Mouse (Mus musculus) lung, embryonic 16.5 days (tissue): ENCODE results near the gene Appl2. TPM values are rescaled to one million over a fixed set of nuclear protein-coding genes. Genes with fewer than 3 reads are reported as not detected.

Source experiments
- ATAC-seq: fragments of 200-750 bp; cut with Nextera tagmentation; 2 replicates; pipeline ENCODE4 v1.8.0; 2017; ENCODE audit warnings: low read depth, mild to moderate bottlenecking, moderate library complexity
- H3K27ac ChIP-seq: fragments of 300-500 bp; sonication (generic); 2 replicates; pipeline ENCODE4 v1.5.1; 2014; ENCODE audit warnings: mild to moderate bottlenecking, control low read depth, low read length
- H3K27me3 ChIP-seq: fragments of 300-500 bp; sonication (generic); 2 replicates; pipeline ENCODE4 v1.6.1; 2014; ENCODE audit warnings: low read depth, low read length, mixed read lengths; ENCODE audit not compliant: control insufficient read depth, insufficient read depth
- H3K36me3 ChIP-seq: fragments of 300-500 bp; sonication (generic); 2 replicates; pipeline ENCODE4 v1.6.1; 2014; ENCODE audit warnings: low read length; ENCODE audit not compliant: control insufficient read depth, insufficient read depth
- H3K4me1 ChIP-seq: fragments of 300-500 bp; sonication (generic); replicated peaks from 2 replicates; pipeline ENCODE4 v1.6.1; 2014; ENCODE audit warnings: low read length, mixed read lengths; ENCODE audit not compliant: control insufficient read depth, insufficient read depth
- H3K4me2 ChIP-seq: fragments of 300-500 bp; sonication (generic); 2 replicates; pipeline ENCODE4 v1.6.1; 2014; ENCODE audit warnings: low read depth, low read length, control low read depth
- H3K4me3 ChIP-seq: fragments of 300-500 bp; sonication (generic); 2 replicates; pipeline ENCODE4 v1.5.1; 2014; ENCODE audit warnings: mild to moderate bottlenecking, low read length, control low read depth
- H3K9ac ChIP-seq: fragments of 300-500 bp; sonication (generic); 2 replicates; pipeline ENCODE4 v1.6.1; 2014; ENCODE audit warnings: low read length, control low read depth
- H3K9me3 ChIP-seq: fragments of 300-500 bp; sonication (generic); 2 replicates; pipeline ENCODE4 v1.6.1; 2016; ENCODE audit warnings: low read length; ENCODE audit not compliant: control insufficient read depth
- WGBS: fragments of 180-500 bp; shearing (Covaris S2); extraction: QIAGEN DNeasy Blood & Tissue Kit; methylation state at CpG from one replicate; pipeline ENCODE4 v1.1.7; 2014; 5-methylcytosine and 5-hydroxymethylcytosine counted together
- polyA plus RNA-seq: library from polyadenylated mRNA; unstranded; fragments of >200 nt; fragmentation: Nextera tagmentation; extraction: Ambion mirVana; gene quantifications from 2 replicates; pipeline ENCODE4 v1.2.1, GENCODE M21; 2015

The Appl2 gene
- polyA plus RNA-seq = 53.8 and 55.6 TPM in 2 replicates

- Histone ChIP-seq H3K27ac (peak within 1 kb of the TSS; percentile 89), H3K36me3 (no peaks in the 10 kb centered on the region), H3K4me2 (peak within 1 kb of the TSS; percentile 66), H3K27me3 (no peaks in the 10 kb centered on the region), H3K4me1 (peaks cover 27% of the 10 kb centered on the region), H3K9me3 (no peaks in the 10 kb centered on the region), H3K4me3 (peak within 1 kb of the TSS; percentile 90), H3K9ac (peak within 1 kb of the TSS; percentile 89)
- ATAC-seq = peak; percentile 98
- 0% methylated on average over 59 of the region's 59 CpGs for WGBS
These were observed at the start of gene Appl2 for GRCm38 (mm10) chr10:83648131-83649020. Appl2 (minus strand) TSS chr10:83648738.

- Histone ChIP-seq H3K36me3 (no peaks in the 10 kb centered on the region), H3K4me2 (no peak overlapping the region), H3K4me1 (no peaks in the 10 kb centered on the region), H3K4me3 (no peak overlapping the region), H3K27me3 (no peaks in the 10 kb centered on the region), H3K9me3 (no peaks in the 10 kb centered on the region), H3K9ac (no peak overlapping the region), H3K27ac (no peak overlapping the region)
- ATAC-seq = no peak
- WGBS = 68% methylated on average over 4 of the region's 4 CpGs
These were observed 47.7 kb upstream of the Appl2 start for GRCm38 (mm10) chr10:83696226-83696625.

- 63% methylated on average over 11 of the region's 11 CpGs for WGBS
- no peak for ATAC-seq
- H3K9me3 ChIP-seq = no peaks in the 10 kb centered on the region
- H3K4me3 ChIP-seq = no peak overlapping the region
- no peak overlapping the region for H3K4me2 ChIP-seq
- H3K27me3 ChIP-seq = no peaks in the 10 kb centered on the region
- H3K36me3 ChIP-seq = no peaks in the 10 kb centered on the region
- no peak overlapping the region for H3K27ac ChIP-seq
- H3K4me1 ChIP-seq = no peaks in the 10 kb centered on the region
- no peak overlapping the region for H3K9ac ChIP-seq
These were observed 43.8 kb upstream of the Appl2 start for GRCm38 (mm10) chr10:83692175-83692895.

GRCm38 (mm10) chr10:83688215-83688614 lies 39.7 kb upstream of the Appl2 start:
- no peak overlapping the region for H3K9ac ChIP-seq
- H3K4me2 ChIP-seq = no peak overlapping the region
- H3K27me3 ChIP-seq = no peaks in the 10 kb centered on the region
- no peaks in the 10 kb centered on the region for H3K36me3 ChIP-seq
- 82% methylated on average over 2 of the region's 2 CpGs for whole genome bisulfite sequencing
- H3K4me1 ChIP-seq = no peaks in the 10 kb centered on the region
- no peak overlapping the region for H3K27ac ChIP-seq
- no peaks in the 10 kb centered on the region for H3K9me3 ChIP-seq
- ATAC-seq = no peak
- no peak overlapping the region for H3K4me3 ChIP-seq

GRCm38 (mm10) chr10:83681334-83681733 lies 32.8 kb upstream of the Appl2 start:
- Histone ChIP-seq H3K9ac (no peak overlapping the region), H3K9me3 (no peaks in the 10 kb centered on the region), H3K27me3 (no peaks in the 10 kb centered on the region), H3K4me3 (no peak overlapping the region), H3K4me2 (no peak overlapping the region), H3K36me3 (no peaks in the 10 kb centered on the region), H3K27ac (no peak overlapping the region), H3K4me1 (no peaks in the 10 kb centered on the region)
- no peak for ATAC-seq
- WGBS = 80% methylated on average over 12 of the region's 12 CpGs

GRCm38 (mm10) chr10:83666556-83666955 lies 18.0 kb upstream of the Appl2 start:
- H3K4me3 ChIP-seq = no peak overlapping the region
- no peaks in the 10 kb centered on the region for H3K36me3 ChIP-seq
- no peak overlapping the region for H3K9ac ChIP-seq
- H3K9me3 ChIP-seq = no peaks in the 10 kb centered on the region
- H3K27ac ChIP-seq = no peak overlapping the region
- WGBS = 58% methylated on average over 4 of the region's 4 CpGs
- no peak for ATAC-seq
- no peaks in the 10 kb centered on the region for H3K4me1 ChIP-seq
- no peaks in the 10 kb centered on the region for H3K27me3 ChIP-seq
- no peak overlapping the region for H3K4me2 ChIP-seq

GRCm38 (mm10) chr10:83661925-83662324 lies 13.4 kb upstream of the Appl2 start:
- Histone ChIP-seq H3K27ac (no peak overlapping the region), H3K9me3 (no peaks in the 10 kb centered on the region), H3K27me3 (no peaks in the 10 kb centered on the region), H3K9ac (no peak overlapping the region), H3K4me1 (no peaks in the 10 kb centered on the region), H3K4me2 (no peak overlapping the region), H3K36me3 (no peaks in the 10 kb centered on the region), H3K4me3 (no peak overlapping the region)
- no peak for ATAC-seq
- 59% methylated on average over 8 of the region's 8 CpGs for WGBS

GRCm38 (mm10) chr10:83660605-83661004 lies 12.1 kb upstream of the Appl2 start:
- Histone ChIP-seq H3K27me3 (no peaks in the 10 kb centered on the region), H3K27ac (no peak overlapping the region), H3K9me3 (no peaks in the 10 kb centered on the region), H3K4me3 (no peak overlapping the region), H3K36me3 (no peaks in the 10 kb centered on the region), H3K4me2 (no peak overlapping the region), H3K4me1 (no peaks in the 10 kb centered on the region), H3K9ac (no peak overlapping the region)
- ATAC-seq = no peak
- WGBS = 66% methylated on average over 4 of the region's 4 CpGs

- WGBS = 78% methylated on average over 2 of the region's 2 CpGs
These were observed 6.1 kb upstream of the Appl2 start for GRCm38 (mm10) chr10:83654591-83654990.

More at GRCm38 (mm10) chr10:83654591-83654990, 6.1 kb upstream of the Appl2 start:
- Histone ChIP-seq H3K4me1 (no peaks in the 10 kb centered on the region), H3K9ac (no peak overlapping the region), H3K36me3 (no peaks in the 10 kb centered on the region), H3K4me3 (no peak overlapping the region), H3K9me3 (no peaks in the 10 kb centered on the region), H3K27ac (no peak overlapping the region), H3K27me3 (no peaks in the 10 kb centered on the region), H3K4me2 (no peak overlapping the region)
- ATAC-seq = no peak
